In the genomic region with DNA sequence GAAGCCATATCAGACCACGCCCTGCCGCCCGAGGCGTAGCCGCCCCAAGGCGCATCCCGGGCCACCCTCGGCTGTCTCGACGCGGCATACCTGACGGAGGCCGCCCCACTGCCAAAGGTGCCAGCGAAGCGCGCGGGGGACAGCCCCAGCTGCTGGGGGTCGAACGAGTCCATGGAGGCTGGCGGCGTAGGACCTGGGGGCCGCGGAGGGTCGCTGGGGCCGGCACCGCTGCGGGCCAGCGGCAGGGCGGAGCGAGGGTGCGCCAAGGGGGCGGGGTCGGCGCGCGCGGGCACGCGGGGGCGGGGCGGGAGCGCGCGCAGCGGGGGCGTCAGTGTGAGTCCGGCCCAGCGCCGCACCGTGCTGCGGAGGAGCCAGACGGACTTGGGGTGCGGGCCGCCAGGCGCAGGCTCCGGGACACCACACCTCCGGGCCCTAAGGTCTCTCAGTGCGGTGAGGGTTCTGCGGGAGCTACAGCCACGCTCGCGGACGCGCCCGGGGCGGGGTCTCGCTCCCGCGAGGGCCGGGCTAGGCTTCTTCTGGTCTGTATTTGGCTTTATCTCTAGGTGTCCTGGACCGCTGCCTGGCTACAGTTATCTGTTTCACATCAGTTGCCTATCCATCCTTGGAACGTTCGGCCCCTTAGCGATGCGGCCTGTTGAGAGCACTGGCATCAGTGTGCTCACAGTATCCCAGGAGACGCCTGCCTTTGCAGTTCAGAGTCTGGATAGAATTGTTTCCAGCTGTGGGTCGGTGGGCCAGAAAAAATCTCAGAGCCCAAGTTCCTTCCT, we compare ENCODE assay signal across 8 mouse cellular contexts.
A peak's percentile ranks its signal among the peaks of the same experiment; 100 is the strongest.
DNase-seq lines count a peak whose midpoint lies in the region; ATAC-seq and TF ChIP-seq lines count a peak whose summit lies in the region.

No protein-coding gene starts in this region.

- peak; percentile 50 to 75 for ATAC-seq in hematopoietic stem cell, adult 5-6 weeks (replicated peaks in 1 of 2; ENCODE audit: insufficient read depth in 1 of 2, low FRiP score in 2 of 2, low TSS enrichment in 1 of 2, low read depth in 1 of 2, poor library complexity in 2 of 2, severe bottlenecking in 2 of 2)
- ATAC-seq in lung, embryonic 14.5 days (ENCODE audit: insufficient read depth): peak; percentile 91
- ATAC-seq in neutrophil, adult 5-6 weeks (ENCODE audit: extremely low read depth, insufficient number of reproducible peaks, low FRiP score, poor library complexity, severe bottlenecking): peak; percentile 59

- 0 out of 6 replicates have a peak, but pooled peaks of 1 of the 3 experiments have one; percentile 0 for TF ChIP-seq CTCF in MEL (IDR thresholded peaks at IDR 0.05 in 2 of 3, conservative IDR thresholded peaks at IDR 0.05 in 1 of 3; ENCODE audit: control insufficient read depth in 1 of 3, insufficient read depth in 1 of 3, low read depth in 2 of 3, low read length in 3 of 3, poor library complexity in 1 of 3, severe bottlenecking in 1 of 3)
- TF ChIP-seq CTCF in cerebellum, adult 2 months (IDR thresholded peaks at IDR 0.05; ENCODE audit: borderline replicate concordance, insufficient read depth, low read depth, low read length): no peak
- no peak for TF ChIP-seq CTCF in lung, embryonic 14.5 days (IDR thresholded peaks at IDR 0.05; ENCODE audit: low read depth)

- H3K9ac ChIP-seq in MEL (ENCODE audit: control insufficient read depth, low read depth, low read length, poor library complexity, severe bottlenecking): peak overlapping the region; percentile 86
- peak overlapping the region; percentile 74 for H3K9ac ChIP-seq in lung, embryonic 14.5 days

- peaks cover 7% of the 10 kb centered on the region for H3K79me2 ChIP-seq in MEL (ENCODE audit: control insufficient read depth, insufficient read depth, low read length, poor library complexity)

- H3K27ac ChIP-seq in MEL (ENCODE audit: control insufficient read depth, low read depth, low read length): peak overlapping the region; percentile 79
- peak overlapping the region; percentile 94 for H3K27ac ChIP-seq in cerebellum, adult 2 months (ENCODE audit: insufficient read depth, low read length)
- peak overlapping the region; percentile 78 for H3K27ac ChIP-seq in lung, embryonic 14.5 days (ENCODE audit: low read depth)

- no peaks in the 10 kb centered on the region for H3K9me3 ChIP-seq in MEL (replicated peaks; ENCODE audit: insufficient read depth, low read length)
- no peaks in the 10 kb centered on the region for H3K9me3 ChIP-seq in lung, embryonic 14.5 days (ENCODE audit: low read depth, low read length)

- peak overlapping the region; percentile 88 for H3K4me2 ChIP-seq in lung, embryonic 14.5 days

- peaks cover 0 to 7% of the 10 kb centered on the region in 2 experiments; a peak in 2 of 4 replicates for H3K36me3 ChIP-seq in MEL (ENCODE audit: control insufficient read depth in 1 of 2, insufficient read depth in 2 of 2, low read length in 2 of 2)
- 0 out of 2 replicates have a peak, but pooled peaks cover 6% of the 10 kb centered on the region for H3K36me3 ChIP-seq in lung, embryonic 14.5 days (ENCODE audit: insufficient read depth)

- TF ChIP-seq POLR2A in MEL (IDR thresholded peaks at IDR 0.05; ENCODE audit: control insufficient read depth in 1 of 2, insufficient read depth in 1 of 2, low read depth in 1 of 2, low read length in 2 of 2, poor library complexity in 1 of 2): peak; percentile 53 to 88; a peak in 3 of 4 replicates
- TF ChIP-seq POLR2A in cerebellum, adult 2 months (IDR thresholded peaks at IDR 0.05; ENCODE audit: borderline replicate concordance, insufficient read depth, low read length): peak; percentile 74

- under 1% methylated on average over 73 of the region's 77 CpGs for WGBS in cerebellum, adult 2 months
- WGBS in lung, embryonic 14.5 days: under 1% methylated on average over 76 of the region's 77 CpGs

- DNase-seq in MEL (ENCODE audit: low read depth, low spot score): peak; percentile 88
- peak; percentile 82 to 90 for DNase-seq in cerebellum, adult 2 months
- peak; percentile 76 for DNase-seq in forelimb bud, embryonic 11.5 days (ENCODE audit: low read depth, low spot score)
- DNase-seq in layer of hippocampus, adult 8-10 months (ENCODE audit: low spot score in 2 of 2): peak; percentile 57 to 72
- DNase-seq in lung, embryonic 14.5 days: peak; percentile 80
- peak; percentile 55 to 60 for DNase-seq in thymus, adult 18-20 months

- peak overlapping the region; percentile 90 to 100 for H3K4me3 ChIP-seq in MEL (ENCODE audit: control insufficient read depth in 1 of 2, insufficient read depth in 1 of 2, low read depth in 2 of 2, low read length in 2 of 2)
- H3K4me3 ChIP-seq in cerebellum, adult 2 months (replicated peaks; ENCODE audit: insufficient read depth, low read depth, low read length): peak overlapping the region; percentile 99
- peak overlapping the region; percentile 91 for H3K4me3 ChIP-seq in lung, embryonic 14.5 days (ENCODE audit: low read depth, low read length)

- no peak for TF ChIP-seq RAD21 in MEL (IDR thresholded peaks at IDR 0.05; ENCODE audit: low read depth, low read length)

- peaks cover 0 to 1% of the 10 kb centered on the region in 2 experiments; a peak in 2 of 4 replicates for H3K27me3 ChIP-seq in MEL (ENCODE audit: control insufficient read depth in 1 of 2, insufficient read depth in 2 of 2, low read length in 2 of 2)
- H3K27me3 ChIP-seq in cerebellum, adult 2 months (ENCODE audit: control insufficient read depth, insufficient read depth, low read length): no peaks in the 10 kb centered on the region
- H3K27me3 ChIP-seq in lung, embryonic 14.5 days (ENCODE audit: insufficient read depth, low read length): no peaks in the 10 kb centered on the region

- TF ChIP-seq EP300 in MEL (IDR thresholded peaks at IDR 0.05; ENCODE audit: low read depth in 1 of 2, low read length in 2 of 2): peak; percentile 34 to 56; a peak in 3 of 4 replicates

- H3K4me1 ChIP-seq in MEL (ENCODE audit: control insufficient read depth in 1 of 2, insufficient read depth in 2 of 2, low read length in 2 of 2): peaks cover 2 to 4% of the 10 kb centered on the region in 2 experiments; a peak in 2 of 4 replicates
- H3K4me1 ChIP-seq in cerebellum, adult 2 months (ENCODE audit: control insufficient read depth, insufficient read depth, low read length): peaks cover 2% of the 10 kb centered on the region; the same call in 1 of the 2 replicates
- H3K4me1 ChIP-seq in lung, embryonic 14.5 days (ENCODE audit: insufficient read depth): no peaks in the 10 kb centered on the region; the same call in 1 of the 2 replicates

TF ChIP-seq in MEL, 35 proteins besides CTCF, POLR2A, EP300 and RAD21 (continues in another document):
- TF ChIP-seq TCF12 (IDR thresholded peaks at IDR 0.05; ENCODE audit: low read depth, low read length): peak; percentile 54
- no peak for TF ChIP-seq MXI1 (IDR thresholded peaks at IDR 0.05; ENCODE audit: low read depth, low read length)
- TF ChIP-seq BHLHE40 (IDR thresholded peaks at IDR 0.05; ENCODE audit: borderline replicate concordance, low read depth, low read length): no peak
- TF ChIP-seq ETS1 (IDR thresholded peaks at IDR 0.05; ENCODE audit: low read depth, low read length): peak; percentile 36; the same call in 1 of the 2 replicates
- TF ChIP-seq MAFK (IDR thresholded peaks at IDR 0.05; ENCODE audit: borderline replicate concordance, low read depth, low read length): no peak
- TF ChIP-seq SMC3 (IDR thresholded peaks at IDR 0.05; ENCODE audit: low read depth, low read length): no peak
- TF ChIP-seq TAL1 (IDR thresholded peaks at IDR 0.05; ENCODE audit: low read length): no peak
- TF ChIP-seq MAZ (IDR thresholded peaks at IDR 0.05; ENCODE audit: low read depth, low read length): no peak; the same call in 1 of the 2 replicates
- TF ChIP-seq CHD1 (IDR thresholded peaks at IDR 0.05; ENCODE audit: low read depth, low read length): no peak
- no peak for TF ChIP-seq MAX (IDR thresholded peaks at IDR 0.05; ENCODE audit: low read length)
- TF ChIP-seq ZNF384 (IDR thresholded peaks at IDR 0.05; ENCODE audit: low read depth, low read length): no peak
- 0 out of 2 replicates have a peak, but pooled peaks have one; percentile 70 for TF ChIP-seq ZMIZ1 (IDR thresholded peaks at IDR 0.05; ENCODE audit: low read depth, low read length)
- no peak for TF ChIP-seq JUND (IDR thresholded peaks at IDR 0.05; ENCODE audit: low read depth, low read length)
- TF ChIP-seq MYB (IDR thresholded peaks at IDR 0.05; ENCODE audit: low read depth, low read length): no peak
- 0 out of 2 replicates have a peak, but pooled peaks have one; percentile 16 for TF ChIP-seq E2F4 (IDR thresholded peaks at IDR 0.05; ENCODE audit: borderline replicate concordance, low read depth, low read length)
- no peak for TF ChIP-seq SIN3A (IDR thresholded peaks at IDR 0.05; ENCODE audit: low read length)
- no peak for TF ChIP-seq KAT2A (conservative IDR thresholded peaks at IDR 0.05; ENCODE audit: low read depth, low read length)
- TF ChIP-seq USF1 (IDR thresholded peaks at IDR 0.05; ENCODE audit: low read depth, low read length): 0 out of 2 replicates have a peak, but pooled peaks have one; percentile 26
- TF ChIP-seq ZKSCAN1 (IDR thresholded peaks at IDR 0.05; ENCODE audit: low read depth, low read length): no peak
- TF ChIP-seq POLR2AphosphoS2 (IDR thresholded peaks at IDR 0.05; ENCODE audit: low read length): no peak
- peak; percentile 71; the same call in 1 of the 2 replicates for TF ChIP-seq GATA1 (IDR thresholded peaks at IDR 0.05; ENCODE audit: low read depth, low read length)
- no peak for TF ChIP-seq ZC3H11A (IDR thresholded peaks at IDR 0.05; ENCODE audit: low read depth, low read length)
- peak; percentile 60 for TF ChIP-seq RCOR1 (IDR thresholded peaks at IDR 0.05; ENCODE audit: low read depth, low read length)
- TF ChIP-seq POLR2AphosphoS5 (IDR thresholded peaks at IDR 0.05; ENCODE audit: borderline replicate concordance, low read depth, low read length): no peak
- 0 out of 2 replicates have a peak, but pooled peaks have one; percentile 13 for TF ChIP-seq HCFC1 (IDR thresholded peaks at IDR 0.05; ENCODE audit: low read depth, low read length)
- TF ChIP-seq GABPA (IDR thresholded peaks at IDR 0.05; ENCODE audit: low read depth, low read length): no peak
- TF ChIP-seq NRF1 (IDR thresholded peaks at IDR 0.05; ENCODE audit: insufficient read depth, low read depth, low read length, poor library complexity, severe bottlenecking): no peak
- TF ChIP-seq UBTF (IDR thresholded peaks at IDR 0.05; ENCODE audit: borderline replicate concordance, insufficient read depth, low read depth, low read length): 0 out of 2 replicates have a peak, but pooled peaks have one; percentile 6
- no peak for TF ChIP-seq TBP (IDR thresholded peaks at IDR 0.05; ENCODE audit: low read depth, low read length)
- peak; percentile 60; the same call in 1 of the 2 replicates for TF ChIP-seq NELFE (IDR thresholded peaks at IDR 0.05; ENCODE audit: low read depth, low read length)
- TF ChIP-seq MYC (IDR thresholded peaks at IDR 0.05; ENCODE audit: low read depth, low read length): no peak

Comparison
In these comparisons a context has a peak if more than half of its experiments do, and no peak if none do; other contexts are left out.
1. Peak in every context shown above with its lines: DNase-seq, ATAC-seq, H3K4me3 ChIP-seq and H3K27ac ChIP-seq.